Mouse (Mus musculus) lung, postnatal 10 days (tissue): ENCODE results near the gene Aig1.

Experiments used
- DNase-seq: peaks from one replicate; pipeline ENCODE4 v3.0.0; 2021

Gene Aig1

DNA sequence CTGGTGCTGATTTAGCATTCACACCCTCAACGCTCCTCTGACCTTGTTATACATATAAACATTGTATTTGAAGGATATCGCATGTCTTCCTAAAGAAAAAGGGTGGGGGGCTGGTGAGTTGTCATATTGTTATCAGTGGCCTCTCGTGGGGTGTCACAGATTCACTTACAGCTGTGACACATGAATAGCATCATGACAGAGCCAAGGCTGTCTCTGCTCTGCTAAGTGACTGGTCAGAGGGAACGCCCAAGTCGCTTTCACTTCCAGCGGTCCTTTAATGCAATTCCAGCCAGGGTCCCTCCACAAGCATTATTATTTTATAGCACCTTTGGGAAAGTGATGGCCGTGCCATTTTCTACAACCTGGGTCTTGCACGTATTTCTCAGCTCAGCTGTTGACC lies 271.3 kb downstream of the Aig1 start:
- no peak for DNase-seq
